Mouse (Mus musculus): Measurements from ENCODE around the gene Gmds.

DNA sequence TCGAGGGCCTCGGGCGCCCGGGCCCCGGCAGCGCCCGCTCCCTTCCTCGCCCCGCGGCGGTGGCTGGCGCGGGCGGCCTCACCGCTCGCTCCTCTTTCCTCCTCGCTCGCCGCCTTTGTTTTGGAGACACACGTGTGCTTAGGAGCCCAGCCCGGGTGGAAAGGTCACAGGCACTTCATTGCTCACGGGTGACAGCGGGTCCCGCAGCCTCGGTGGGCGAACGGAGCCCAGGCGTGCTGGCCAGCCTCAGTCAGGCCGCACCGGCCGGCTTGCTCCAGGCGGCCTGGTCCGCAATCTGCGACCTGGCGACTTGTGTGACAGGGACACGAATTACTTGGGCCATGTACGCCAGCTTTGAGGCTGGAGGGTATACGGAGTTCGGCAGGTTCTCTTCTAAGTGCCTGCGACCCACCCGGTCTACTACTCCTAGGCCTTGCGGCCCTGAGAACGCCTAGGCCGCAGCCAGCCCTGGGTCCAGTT is 527.0 kb downstream of the Gmds start:
- TF ChIP-seq CTCF (IDR thresholded peaks at IDR 0.05; ENCODE audit: extremely low read depth, insufficient read depth, low read length) (no peak), POLR2A (IDR thresholded peaks at IDR 0.05; ENCODE audit: extremely low read depth, insufficient read depth, low read length) (no peak)
